ENCODE assay signal across 10 mouse cellular contexts in the genomic region with DNA sequence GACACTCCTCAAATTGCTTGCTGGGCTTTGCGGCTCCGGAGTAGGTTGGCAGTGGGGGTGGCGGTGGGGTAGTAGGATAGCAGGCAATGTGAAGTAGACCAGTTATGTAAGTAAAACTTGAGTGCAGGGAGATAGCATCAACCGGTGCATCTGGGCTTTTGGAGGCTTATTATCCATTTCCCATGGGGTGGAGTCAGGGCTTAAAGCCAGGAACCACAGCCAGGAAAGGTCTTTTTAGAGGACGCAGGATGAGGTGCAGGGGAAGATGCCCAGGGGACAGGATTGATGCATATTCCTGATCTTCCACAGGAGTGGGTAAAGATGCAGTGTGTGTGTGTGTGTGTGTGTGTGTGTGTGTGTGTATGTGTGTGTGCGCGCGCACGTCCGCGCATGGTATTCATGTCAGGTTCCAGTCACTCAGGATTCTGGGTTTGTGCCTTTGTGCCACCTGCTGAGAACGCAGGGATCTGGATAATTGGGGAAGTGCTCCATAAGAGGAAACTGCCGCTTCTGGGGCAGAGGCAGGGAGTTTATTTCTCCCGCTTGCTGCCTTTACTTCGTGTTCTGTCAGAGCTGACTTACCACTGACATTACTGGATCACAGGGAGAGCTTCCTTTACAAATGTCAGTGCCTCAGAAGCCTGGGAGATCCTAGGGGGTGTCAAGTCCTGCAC. TPM values are rescaled to one million over a fixed set of nuclear protein-coding genes. Genes with fewer than 3 reads are reported as not detected.
DNase-seq lines count a peak whose midpoint lies in the region; ATAC-seq lines count a peak whose summit lies in the region.
"Had no signal": no experiment of that assay in that cellular context is flagged by ENCODE, and none has a peak within 500 bp of the region (broad histone marks: within the 10 kb centered on the region; RNA-seq: fewer than 3 reads in every experiment).

No protein-coding gene starts in this region.

- ATAC-seq in intestine, embryonic 15.5 days: no peak
- no peak for ATAC-seq in forebrain, embryonic 15.5 days (replicated peaks)

- H3K4me2 ChIP-seq in intestine, embryonic 15.5 days (replicated peaks): no peak overlapping the region
- H3K4me2 ChIP-seq in forebrain, embryonic 15.5 days (replicated peaks): no peak overlapping the region

- no peak overlapping the region for H3K4me3 ChIP-seq in intestine, embryonic 15.5 days (replicated peaks)
- H3K4me3 ChIP-seq in forebrain, embryonic 15.5 days: no peak overlapping the region

- no peaks in the 10 kb centered on the region for H3K27me3 ChIP-seq in intestine, embryonic 15.5 days (replicated peaks)
- no peaks in the 10 kb centered on the region for H3K27me3 ChIP-seq in forebrain, embryonic 15.5 days

- H3K9ac ChIP-seq in intestine, embryonic 15.5 days: no peak overlapping the region
- no peak overlapping the region for H3K9ac ChIP-seq in forebrain, embryonic 15.5 days (replicated peaks)

- peaks cover 16% of the 10 kb centered on the region for H3K36me3 ChIP-seq in intestine, embryonic 15.5 days
- H3K36me3 ChIP-seq in forebrain, embryonic 15.5 days: peaks cover 15% of the 10 kb centered on the region

- no peak overlapping the region for H3K27ac ChIP-seq in intestine, embryonic 15.5 days
- H3K27ac ChIP-seq in forebrain, embryonic 15.5 days (replicated peaks): no peak overlapping the region

- H3K4me1 ChIP-seq in intestine, embryonic 15.5 days (replicated peaks): no peaks in the 10 kb centered on the region
- peaks cover 7% of the 10 kb centered on the region for H3K4me1 ChIP-seq in forebrain, embryonic 15.5 days

- intact Hi-C loops in left cerebral cortex, postnatal 10 days (cut with DNase I): no loop called here

- H3K9me3 ChIP-seq in intestine, embryonic 15.5 days: no peaks in the 10 kb centered on the region
- H3K9me3 ChIP-seq in forebrain, embryonic 15.5 days: no peaks in the 10 kb centered on the region

- WGBS in intestine, embryonic 15.5 days: 78% methylated on average over 15 of the region's 15 CpGs
- 66% methylated on average over 15 of the region's 15 CpGs for WGBS in forebrain, embryonic 15.5 days

- peak; percentile 22 to 36 for DNase-seq in left cerebral cortex, adult 18-20 months (ENCODE audit: low spot score in 2 of 2)
- no peak for DNase-seq in left cerebral cortex, postnatal 10 days (ENCODE audit: extremely low spot score in 1 of 2, low spot score in 2 of 2)
- peak; percentile 37 for DNase-seq in ZHBTc4 (ENCODE audit: low read depth, low spot score)
- DNase-seq in cerebellum, adult 9-11 months: peak; percentile 55
- DNase-seq in kidney, postnatal 10 days: peak; percentile 34
- DNase-seq in yolk sac, embryonic 10.5 days (ENCODE audit: low spot score): no peak

RNA-seq across cellular contexts. Expression of gene Timeless, which starts 6.1 kb away (rescaled TPM):
- 1 to 10 TPM; 7.0 to 9.2 TPM for total RNA-seq in left cerebral cortex, adult 18-20 months (2021)
- total RNA-seq in left cerebral cortex, postnatal 10 days (2021): 1 to 10 TPM; 8.3 to 9.7 TPM
- 40.8 and 41.3 TPM in 2 replicates for polyA plus RNA-seq in intestine, embryonic 15.5 days (2015; fragmentation: Nextera tagmentation; extraction: Ambion mirVana)
- polyA plus RNA-seq in forebrain, embryonic 15.5 days (2015; fragmentation: Nextera tagmentation; extraction: Ambion mirVana): 32.0 and 35.8 TPM in 2 replicates

RNA-seq across cellular contexts. Expression of gene Mip, which starts 12.3 kb away (rescaled TPM):
- total RNA-seq in left cerebral cortex, adult 18-20 months (2021): not detected
- total RNA-seq in left cerebral cortex, postnatal 10 days (2021): not detected
- polyA plus RNA-seq in intestine, embryonic 15.5 days (2015; fragmentation: Nextera tagmentation; extraction: Ambion mirVana): 0.19 TPM in 1 of 2 replicates, not detected in the other
- 0.19 TPM in 1 of 2 replicates, not detected in the other for polyA plus RNA-seq in forebrain, embryonic 15.5 days (2015; fragmentation: Nextera tagmentation; extraction: Ambion mirVana)
- polyA plus RNA-seq: gonadal fat pad, adult 2 months; neural tube, embryonic 14.5 days had no signal

RNA-seq across cellular contexts. Expression of gene Apon, which starts 16.0 kb away (rescaled TPM):
- total RNA-seq in left cerebral cortex, adult 18-20 months (2021): not detected
- total RNA-seq in left cerebral cortex, postnatal 10 days (2021): not detected
- 0.26 and 0.35 TPM in 2 replicates for polyA plus RNA-seq in intestine, embryonic 15.5 days (2015; fragmentation: Nextera tagmentation; extraction: Ambion mirVana)
- polyA plus RNA-seq in forebrain, embryonic 15.5 days (2015; fragmentation: Nextera tagmentation; extraction: Ambion mirVana): 0.19 TPM in 1 of 2 replicates, not detected in the other
- polyA plus RNA-seq: gonadal fat pad, adult 2 months; neural tube, embryonic 14.5 days had no signal

RNA-seq across cellular contexts. Expression of gene Spryd4, which starts 26.3 kb away (rescaled TPM):
- 10 to 100 TPM; 10.4 to 10.8 TPM for total RNA-seq in left cerebral cortex, adult 18-20 months (2021)
- total RNA-seq in left cerebral cortex, postnatal 10 days (2021): 10 to 100 TPM; 11.5 to 12.6 TPM
- 34.8 and 35.9 TPM in 2 replicates for polyA plus RNA-seq in intestine, embryonic 15.5 days (2015; fragmentation: Nextera tagmentation; extraction: Ambion mirVana)
- polyA plus RNA-seq in forebrain, embryonic 15.5 days (2015; fragmentation: Nextera tagmentation; extraction: Ambion mirVana): 19.1 and 19.8 TPM in 2 replicates

RNA-seq across cellular contexts. Expression of gene Apof, which starts 30.5 kb away (rescaled TPM):
- not detected for total RNA-seq in left cerebral cortex, adult 18-20 months (2021)
- total RNA-seq in left cerebral cortex, postnatal 10 days (2021): not detected
- 1.6 and 2.9 TPM in 2 replicates for polyA plus RNA-seq in intestine, embryonic 15.5 days (2015; fragmentation: Nextera tagmentation; extraction: Ambion mirVana)
- not detected in 2 replicates for polyA plus RNA-seq in forebrain, embryonic 15.5 days (2015; fragmentation: Nextera tagmentation; extraction: Ambion mirVana)
- polyA plus RNA-seq: neural tube, embryonic 14.5 days had no signal

Comparison
In these comparisons a context has a peak if more than half of its experiments do, and no peak if none do; other contexts are left out.
1. DNase-seq: peak in left cerebral cortex, adult 18-20 months (2 of 2), ZHBTc4 (single experiment), cerebellum, adult 9-11 months (single experiment) and kidney, postnatal 10 days (single experiment); none in left cerebral cortex, postnatal 10 days (0 of 2) and yolk sac, embryonic 10.5 days (single experiment).